Mouse (Mus musculus): Measurements from ENCODE around the gene Amn1. TPM values are rescaled to one million over a fixed set of nuclear protein-coding genes. Genes with fewer than 3 reads are reported as not detected.
"Not testable (repeated sequence)": the region's sequence is repeated elsewhere in the genome, so short reads cannot be mapped to it uniquely, and the experiment has no call there.

Gene Amn1
- total RNA-seq, 1 experiment: 12.6 TPM

DNA sequence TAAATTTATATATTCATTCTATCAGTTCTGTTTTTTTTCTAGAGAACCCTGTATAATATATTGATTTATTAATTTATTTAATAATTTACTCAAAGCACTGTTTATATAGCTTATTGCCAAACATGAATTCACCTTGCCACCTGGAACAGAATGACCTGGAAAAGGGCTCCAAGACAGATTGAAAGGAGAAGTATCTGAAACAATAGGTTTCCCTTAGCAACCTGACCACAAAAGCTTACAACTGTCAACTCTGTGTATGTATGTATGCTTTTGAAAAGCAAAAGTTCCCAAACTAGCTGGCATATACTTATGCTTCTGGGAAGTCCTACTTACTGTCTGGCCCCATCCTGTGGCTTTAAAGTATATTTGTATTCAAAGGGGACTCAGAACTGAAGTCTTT is 32.8 kb upstream of the Amn1 start:
- TF ChIP-seq HCFC1 (IDR thresholded peaks at IDR 0.05; ENCODE audit: borderline replicate concordance, insufficient read depth, low read length) (no peak), ZNF384 (IDR thresholded peaks at IDR 0.05; ENCODE audit: low read depth, low read length) (no peak), MAFK (IDR thresholded peaks at IDR 0.05; ENCODE audit: insufficient read depth, low read depth, low read length) (no peak), ZC3H11A (IDR thresholded peaks at IDR 0.05; ENCODE audit: borderline replicate concordance, low read depth, low read length) (no peak), CHD2 (IDR thresholded peaks at IDR 0.05; ENCODE audit: low read depth, low read length) (no peak)
- in situ Hi-C loops (cut with MboI; ENCODE audit: low sequenced_read_pairs in 2 of 2, unreplicated experiment in 2 of 2): no loop called here
- no peaks in the 10 kb centered on the region for H3K36me3 ChIP-seq (ENCODE audit: control insufficient read depth, insufficient read depth, low read length, poor library complexity, severe bottlenecking)
- no peak for DNase-seq (ENCODE audit: low read depth, low spot score)
- no peak overlapping the region for H3K9ac ChIP-seq (ENCODE audit: insufficient read depth, low read depth, low read length, poor library complexity, severe bottlenecking)
- H3K4me3 ChIP-seq (ENCODE audit: insufficient read depth in 1 of 2, low read depth in 1 of 2, low read length in 2 of 2, poor library complexity in 1 of 2, severe bottlenecking in 1 of 2): no peak overlapping the region
- H3K27ac ChIP-seq (ENCODE audit: insufficient read depth, low read depth, low read length, poor library complexity, severe bottlenecking): no peak overlapping the region
- H3K9me3 ChIP-seq (ENCODE audit: control insufficient read depth, insufficient read depth, low read depth, low read length): no peaks in the 10 kb centered on the region
- H3K4me1 ChIP-seq (ENCODE audit: control insufficient read depth in 2 of 2, insufficient read depth in 2 of 2, low read length in 2 of 2, poor library complexity in 1 of 2): no peaks in the 10 kb centered on the region

DNA sequence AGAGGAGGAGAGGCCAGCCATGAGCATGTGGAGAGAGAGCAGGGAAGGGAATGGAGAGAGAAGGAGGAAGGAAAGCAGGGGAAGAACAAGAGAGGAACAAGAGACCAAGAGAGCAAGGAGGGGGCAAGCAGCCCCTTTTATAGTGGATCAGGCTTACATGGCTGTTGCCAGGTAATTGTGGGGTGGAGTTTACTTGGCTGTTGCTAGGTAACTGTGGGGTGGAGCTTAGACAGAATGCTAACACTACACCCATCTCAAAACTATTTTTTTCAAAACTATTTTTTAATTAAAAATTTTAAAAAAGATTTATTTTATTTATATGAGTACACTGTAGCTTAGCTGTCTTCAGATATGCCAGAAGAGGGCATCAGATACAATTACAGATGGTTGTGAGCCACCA is 10.1 kb upstream of the Amn1 start:
- TF ChIP-seq MAFK (IDR thresholded peaks at IDR 0.05; ENCODE audit: insufficient read depth, low read depth, low read length): no peak
- TF ChIP-seq HCFC1 (IDR thresholded peaks at IDR 0.05; ENCODE audit: borderline replicate concordance, insufficient read depth, low read length): no peak
- TF ChIP-seq ZC3H11A (IDR thresholded peaks at IDR 0.05; ENCODE audit: borderline replicate concordance, low read depth, low read length): no peak
- no peak for TF ChIP-seq ZNF384 (IDR thresholded peaks at IDR 0.05; ENCODE audit: low read depth, low read length)
- no peak for TF ChIP-seq CHD2 (IDR thresholded peaks at IDR 0.05; ENCODE audit: low read depth, low read length)
- in situ Hi-C loops (cut with MboI; ENCODE audit: low sequenced_read_pairs in 2 of 2, unreplicated experiment in 2 of 2): no loop called here
- Histone ChIP-seq H3K4me1 (ENCODE audit: control insufficient read depth in 2 of 2, insufficient read depth in 2 of 2, low read length in 2 of 2, poor library complexity in 1 of 2) (no peaks in the 10 kb centered on the region), H3K9me3 (ENCODE audit: control insufficient read depth, insufficient read depth, low read depth, low read length) (no peaks in the 10 kb centered on the region), H3K27ac (ENCODE audit: insufficient read depth, low read depth, low read length, poor library complexity, severe bottlenecking) (no peak overlapping the region), H3K36me3 (ENCODE audit: control insufficient read depth, insufficient read depth, low read length, poor library complexity, severe bottlenecking) (no peaks in the 10 kb centered on the region), H3K9ac (ENCODE audit: insufficient read depth, low read depth, low read length, poor library complexity, severe bottlenecking) (no peak overlapping the region), H3K4me3 (ENCODE audit: insufficient read depth in 1 of 2, low read depth in 1 of 2, low read length in 2 of 2, poor library complexity in 1 of 2, severe bottlenecking in 1 of 2) (no peak overlapping the region)
- DNase-seq (ENCODE audit: low read depth, low spot score): no peak

DNA sequence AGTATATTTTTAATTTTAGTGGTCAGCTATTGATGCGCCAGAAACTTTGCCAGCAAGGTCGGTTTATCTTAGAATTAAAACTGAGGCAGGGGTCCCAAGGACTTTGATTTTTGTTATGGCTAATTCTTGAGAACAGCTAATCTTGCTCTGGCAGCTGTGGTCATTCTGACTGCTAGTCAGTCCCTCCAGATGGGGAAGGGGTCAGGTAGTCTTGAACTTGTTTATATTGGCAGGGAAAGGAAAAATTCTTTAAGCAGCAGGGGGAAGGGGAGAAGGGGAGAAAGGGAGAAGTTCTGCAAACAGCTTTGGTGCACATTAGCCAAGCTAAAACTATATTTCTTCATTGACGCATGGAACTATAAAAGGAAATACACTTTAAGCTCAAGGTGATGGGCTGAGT is 8.6 kb upstream of the Amn1 start:
- Histone ChIP-seq H3K27ac (ENCODE audit: insufficient read depth, low read depth, low read length, poor library complexity, severe bottlenecking) (no peak overlapping the region), H3K4me3 (ENCODE audit: insufficient read depth in 1 of 2, low read depth in 1 of 2, low read length in 2 of 2, poor library complexity in 1 of 2, severe bottlenecking in 1 of 2) (no peak overlapping the region), H3K9ac (ENCODE audit: insufficient read depth, low read depth, low read length, poor library complexity, severe bottlenecking) (no peak overlapping the region), H3K36me3 (ENCODE audit: control insufficient read depth, insufficient read depth, low read length, poor library complexity, severe bottlenecking) (no peaks in the 10 kb centered on the region), H3K9me3 (ENCODE audit: control insufficient read depth, insufficient read depth, low read depth, low read length) (peaks cover 5% of the 10 kb centered on the region; the same call in 1 of the 2 replicates), H3K4me1 (ENCODE audit: control insufficient read depth in 2 of 2, insufficient read depth in 2 of 2, low read length in 2 of 2, poor library complexity in 1 of 2) (no peaks in the 10 kb centered on the region)
- in situ Hi-C loops (cut with MboI; ENCODE audit: low sequenced_read_pairs in 2 of 2, unreplicated experiment in 2 of 2): no loop called here
- TF ChIP-seq ZC3H11A (IDR thresholded peaks at IDR 0.05; ENCODE audit: borderline replicate concordance, low read depth, low read length): no peak
- TF ChIP-seq MAFK (IDR thresholded peaks at IDR 0.05; ENCODE audit: insufficient read depth, low read depth, low read length): no peak
- TF ChIP-seq HCFC1 (IDR thresholded peaks at IDR 0.05; ENCODE audit: borderline replicate concordance, insufficient read depth, low read length): no peak
- no peak for TF ChIP-seq ZNF384 (IDR thresholded peaks at IDR 0.05; ENCODE audit: low read depth, low read length)
- TF ChIP-seq CHD2 (IDR thresholded peaks at IDR 0.05; ENCODE audit: low read depth, low read length): no peak
- no peak for DNase-seq (ENCODE audit: low read depth, low spot score)

DNA sequence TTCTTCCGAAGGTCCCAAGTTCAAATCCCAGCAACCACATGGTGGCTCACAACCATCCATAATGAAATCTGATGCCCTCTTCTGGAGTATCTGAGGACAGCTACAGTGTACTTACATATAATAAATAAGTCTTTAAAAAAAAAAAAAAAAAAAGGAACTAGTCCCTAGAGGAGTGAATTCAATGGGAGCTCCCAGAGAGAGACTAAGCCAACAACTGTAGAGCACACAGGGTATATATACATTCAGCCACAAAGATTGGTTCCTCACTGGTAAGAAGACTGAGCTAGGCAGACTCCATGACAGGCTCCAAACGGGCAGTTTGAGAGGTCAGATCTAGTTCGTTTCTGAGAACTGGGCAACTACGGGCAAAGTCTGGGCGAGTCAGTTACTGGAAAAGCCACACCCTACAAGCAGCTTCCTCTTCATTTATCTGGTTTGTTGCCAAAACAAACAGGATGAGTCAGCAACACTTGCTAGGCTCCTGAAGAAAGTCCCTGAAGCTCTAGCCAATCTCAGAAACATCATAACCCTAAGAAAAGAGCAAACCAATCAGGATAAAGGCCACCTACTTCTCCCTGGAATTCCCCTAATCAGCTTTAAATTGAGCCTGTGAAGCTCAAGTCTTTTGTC is 4.9 kb upstream of the Amn1 start:
- Histone ChIP-seq H3K4me1 (ENCODE audit: control insufficient read depth in 2 of 2, insufficient read depth in 2 of 2, low read length in 2 of 2, poor library complexity in 1 of 2) (no peaks in the 10 kb centered on the region), H3K27ac (ENCODE audit: insufficient read depth, low read depth, low read length, poor library complexity, severe bottlenecking) (peak overlapping the region; percentile 44; the same call in 1 of the 2 replicates), H3K9me3 (ENCODE audit: control insufficient read depth, insufficient read depth, low read depth, low read length) (peaks cover 5% of the 10 kb centered on the region; the same call in 1 of the 2 replicates), H3K4me3 (ENCODE audit: insufficient read depth in 1 of 2, low read depth in 1 of 2, low read length in 2 of 2, poor library complexity in 1 of 2, severe bottlenecking in 1 of 2) (no peak overlapping the region), H3K9ac (ENCODE audit: insufficient read depth, low read depth, low read length, poor library complexity, severe bottlenecking) (no peak overlapping the region), H3K36me3 (ENCODE audit: control insufficient read depth, insufficient read depth, low read length, poor library complexity, severe bottlenecking) (no peaks in the 10 kb centered on the region)
- DNase-seq (ENCODE audit: low read depth, low spot score): no peak
- in situ Hi-C loops (cut with MboI; ENCODE audit: low sequenced_read_pairs in 2 of 2, unreplicated experiment in 2 of 2): no loop called here
- TF ChIP-seq ZNF384 (IDR thresholded peaks at IDR 0.05; ENCODE audit: low read depth, low read length): no peak
- no peak for TF ChIP-seq CHD2 (IDR thresholded peaks at IDR 0.05; ENCODE audit: low read depth, low read length)
- TF ChIP-seq MAFK (IDR thresholded peaks at IDR 0.05; ENCODE audit: insufficient read depth, low read depth, low read length): 0 out of 2 replicates have a peak, but pooled peaks have one; percentile 65
- TF ChIP-seq HCFC1 (IDR thresholded peaks at IDR 0.05; ENCODE audit: borderline replicate concordance, insufficient read depth, low read length): no peak

DNA sequence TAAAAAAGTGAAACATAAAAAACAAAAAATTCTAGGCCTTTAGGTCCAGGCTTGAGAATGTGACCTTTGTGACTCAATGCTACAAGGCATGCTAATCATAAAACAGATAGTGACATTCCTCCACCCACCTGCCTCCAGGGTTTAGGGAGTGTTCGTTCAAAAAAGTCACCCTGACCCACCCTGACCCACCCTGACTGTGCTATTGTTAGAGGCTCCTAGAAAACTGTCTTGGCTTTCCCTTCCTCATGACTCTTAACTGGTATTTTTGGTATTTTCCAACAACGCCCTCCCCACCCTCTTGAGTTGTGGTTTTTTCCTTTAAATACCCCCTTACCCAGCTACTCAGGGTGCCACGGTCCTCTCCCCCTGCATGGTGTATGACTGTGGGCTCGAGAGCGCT is 3.4 kb upstream of the Amn1 start:
- H3K9ac ChIP-seq (ENCODE audit: insufficient read depth, low read depth, low read length, poor library complexity, severe bottlenecking); DNase-seq (ENCODE audit: low read depth, low spot score); H3K9me3 ChIP-seq (ENCODE audit: control insufficient read depth, insufficient read depth, low read depth, low read length); H3K36me3 ChIP-seq (ENCODE audit: control insufficient read depth, insufficient read depth, low read length, poor library complexity, severe bottlenecking); H3K27ac ChIP-seq (ENCODE audit: insufficient read depth, low read depth, low read length, poor library complexity, severe bottlenecking); H3K4me3 ChIP-seq (ENCODE audit: insufficient read depth in 1 of 2, low read depth in 1 of 2, low read length in 2 of 2, poor library complexity in 1 of 2, severe bottlenecking in 1 of 2); H3K4me1 ChIP-seq (ENCODE audit: control insufficient read depth in 2 of 2, insufficient read depth in 2 of 2, low read length in 2 of 2, poor library complexity in 1 of 2); in situ Hi-C loops (cut with MboI; ENCODE audit: low sequenced_read_pairs in 2 of 2, unreplicated experiment in 2 of 2): not testable (repeated sequence)
